Mouse (Mus musculus) MEL (cell line): ENCODE results near the gene Prrc2b.

Experiments
- CTCF ChIP-seq, 3 experiments: IDR thresholded peaks in 2 of 3; conservative IDR thresholded peaks in 1 of 3; 2 replicates each; pipeline ENCODE4 v1.5.1; 2011 to 2012; ENCODE audit warnings: low read length in 3 of 3, low read depth in 2 of 3, mild to moderate bottlenecking in 2 of 3, improper control_type of control experiment in 1 of 3, inconsistent platforms in 1 of 3, mixed read lengths in 1 of 3, moderate library complexity in 1 of 3; ENCODE audit not compliant: control insufficient read depth in 1 of 3, insufficient read depth in 1 of 3, poor library complexity in 1 of 3, severe bottlenecking in 1 of 3
- EP300 ChIP-seq, 2 experiments: IDR thresholded peaks; 2 replicates each; pipeline ENCODE4 v1.6.1; 2011; ENCODE audit warnings: improper control_type of control experiment in 2 of 2, low read length in 2 of 2, low read depth in 1 of 2, mild to moderate bottlenecking in 1 of 2
- ETS1 ChIP-seq: IDR thresholded peaks from 2 replicates; pipeline ENCODE4 v1.6.1; 2012; ENCODE audit warnings: low read depth, mild to moderate bottlenecking, inconsistent platforms, low read length, improper control_type of control experiment, moderate library complexity
- MAFK ChIP-seq: IDR thresholded peaks from 2 replicates; pipeline ENCODE4 v1.6.1; 2011; ENCODE audit warnings: low read depth, mild to moderate bottlenecking, low read length, improper control_type of control experiment, borderline replicate concordance
- MAX ChIP-seq: IDR thresholded peaks from 2 replicates; pipeline ENCODE4 v1.6.1; 2011; ENCODE audit warnings: low read length, improper control_type of control experiment
- NRF1 ChIP-seq: IDR thresholded peaks from 2 replicates; pipeline ENCODE4 v1.6.1; 2014; ENCODE audit warnings: low read depth, mild to moderate bottlenecking, inconsistent platforms, low read length, improper control_type of control experiment, moderate library complexity; ENCODE audit not compliant: poor library complexity, insufficient read depth, severe bottlenecking
- POLR2A ChIP-seq, 2 experiments: IDR thresholded peaks; 2 replicates each; pipeline ENCODE4 v1.6.1; 2011 to 2012; ENCODE audit warnings: low read length in 2 of 2, mild to moderate bottlenecking in 2 of 2, control low read depth in 1 of 2, improper control_type of control experiment in 1 of 2, low read depth in 1 of 2, moderate library complexity in 1 of 2; ENCODE audit not compliant: control insufficient read depth in 1 of 2, insufficient read depth in 1 of 2, poor library complexity in 1 of 2
- POLR2AphosphoS5 ChIP-seq: IDR thresholded peaks from 2 replicates; pipeline ENCODE4 v1.6.1; 2012; ENCODE audit warnings: low read depth, borderline replicate concordance, mild to moderate bottlenecking, inconsistent platforms, low read length, moderate library complexity, mixed read lengths
- RCOR1 ChIP-seq: IDR thresholded peaks from 2 replicates; pipeline ENCODE4 v1.6.1; 2012; ENCODE audit warnings: low read depth, mild to moderate bottlenecking, inconsistent platforms, low read length, improper control_type of control experiment
- SMC3 ChIP-seq: IDR thresholded peaks from 2 replicates; pipeline ENCODE4 v1.6.1; 2011; ENCODE audit warnings: low read depth, low read length, improper control_type of control experiment
- TAL1 ChIP-seq: IDR thresholded peaks from 2 replicates; pipeline ENCODE4 v1.6.1; 2012; ENCODE audit warnings: mild to moderate bottlenecking, inconsistent platforms, low read length, moderate library complexity, mixed read lengths

DNA sequence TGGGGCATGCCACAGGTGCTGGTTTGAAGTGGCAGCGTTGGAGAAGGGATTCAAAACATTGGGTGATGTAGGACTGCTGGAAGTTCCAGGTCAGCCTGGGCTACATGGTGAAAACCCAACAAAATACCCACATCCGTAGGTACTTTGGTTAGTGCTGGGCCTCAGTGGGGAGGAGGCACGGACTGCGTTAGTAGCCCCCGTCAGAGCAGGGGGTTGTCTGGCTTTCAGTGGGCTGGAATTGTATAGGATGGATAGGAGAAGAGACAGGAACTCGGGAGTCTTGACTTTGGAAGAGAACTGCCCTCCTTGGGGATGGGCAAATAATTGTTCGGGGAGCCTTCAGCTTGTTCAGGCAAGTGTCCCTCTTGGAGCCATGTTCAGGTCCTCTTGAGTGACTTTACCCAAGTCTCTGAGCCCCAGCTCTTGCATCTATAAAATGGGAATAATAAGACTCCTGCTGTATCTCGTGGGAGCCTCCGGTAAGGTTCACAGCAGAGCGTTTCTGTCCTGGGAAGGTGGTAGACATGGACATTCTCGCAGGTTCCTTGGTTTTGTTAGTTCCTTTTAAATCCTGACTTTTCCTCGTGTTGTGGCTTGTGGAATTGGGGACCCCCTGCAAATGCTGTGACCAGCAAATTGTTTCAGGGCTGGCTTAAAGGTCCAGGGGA, 1.6 kb downstream of the Prrc2b start:
- TF ChIP-seq MAFK (no peak), NRF1 (no peak), CTCF (IDR thresholded peaks at IDR 0.05 in 2 of 3, conservative IDR thresholded peaks at IDR 0.05 in 1 of 3; ENCODE audit: control insufficient read depth in 1 of 3, insufficient read depth in 1 of 3, low read depth in 2 of 3, low read length in 3 of 3, poor library complexity in 1 of 3, severe bottlenecking in 1 of 3) (no peak), POLR2A (IDR thresholded peaks at IDR 0.05; ENCODE audit: control insufficient read depth in 1 of 2, insufficient read depth in 1 of 2, low read depth in 1 of 2, low read length in 2 of 2, poor library complexity in 1 of 2) (no peak), EP300 (IDR thresholded peaks at IDR 0.05; ENCODE audit: low read depth in 1 of 2, low read length in 2 of 2) (no peak), SMC3 (no peak), RCOR1 (no peak), POLR2AphosphoS5 (no peak), TAL1 (no peak), MAX (no peak), ETS1 (no peak)
